Mouse (Mus musculus) hematopoietic stem cell, adult 5-6 weeks (primary cell): ENCODE measurements at regions not wholly inside any gene's neighbourhood (a gene's known extent, or its start where the extent isn't known, plus 50 kb on each side); places are given as distances from the start of the nearest gene placed in this dataset.

ENCODE experiments used
- ATAC-seq, 2 experiments: fragments of 125-278 bp in 1 of 2; replicated peaks in 1 of 2; 2 replicates each; pipeline ENCODE4 v1.8.0; 2016 to 2017; ENCODE audit warnings: inconsistent platforms in 2 of 2, mild to moderate bottlenecking in 2 of 2, moderate number of reproducible peaks in 2 of 2, low read depth in 1 of 2, moderate TSS enrichment in 1 of 2; ENCODE audit not compliant: low FRiP score in 2 of 2, poor library complexity in 2 of 2, severe bottlenecking in 2 of 2, insufficient read depth in 1 of 2, low TSS enrichment in 1 of 2

DNA sequence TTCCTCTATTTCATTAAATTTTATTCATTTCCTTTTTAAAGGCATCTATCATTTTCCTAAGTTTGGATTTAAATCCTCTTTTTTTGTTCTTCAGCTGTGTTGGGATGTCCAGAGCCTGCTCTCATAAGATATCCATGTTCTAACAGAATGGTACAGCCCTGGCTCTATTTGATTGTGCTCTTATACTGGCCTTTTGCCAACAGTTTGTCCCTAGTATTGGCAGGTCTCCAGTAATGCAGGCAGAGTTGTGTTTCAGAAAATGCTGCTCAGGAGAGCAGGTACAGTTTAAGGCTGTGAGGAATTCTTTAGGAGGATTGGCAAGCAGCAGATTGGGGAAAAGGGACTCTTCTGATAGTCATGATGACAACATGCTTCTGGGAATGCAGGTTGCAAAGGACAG is 797.1 kb upstream of the Slit2 start:
- ATAC-seq: no peak

DNA sequence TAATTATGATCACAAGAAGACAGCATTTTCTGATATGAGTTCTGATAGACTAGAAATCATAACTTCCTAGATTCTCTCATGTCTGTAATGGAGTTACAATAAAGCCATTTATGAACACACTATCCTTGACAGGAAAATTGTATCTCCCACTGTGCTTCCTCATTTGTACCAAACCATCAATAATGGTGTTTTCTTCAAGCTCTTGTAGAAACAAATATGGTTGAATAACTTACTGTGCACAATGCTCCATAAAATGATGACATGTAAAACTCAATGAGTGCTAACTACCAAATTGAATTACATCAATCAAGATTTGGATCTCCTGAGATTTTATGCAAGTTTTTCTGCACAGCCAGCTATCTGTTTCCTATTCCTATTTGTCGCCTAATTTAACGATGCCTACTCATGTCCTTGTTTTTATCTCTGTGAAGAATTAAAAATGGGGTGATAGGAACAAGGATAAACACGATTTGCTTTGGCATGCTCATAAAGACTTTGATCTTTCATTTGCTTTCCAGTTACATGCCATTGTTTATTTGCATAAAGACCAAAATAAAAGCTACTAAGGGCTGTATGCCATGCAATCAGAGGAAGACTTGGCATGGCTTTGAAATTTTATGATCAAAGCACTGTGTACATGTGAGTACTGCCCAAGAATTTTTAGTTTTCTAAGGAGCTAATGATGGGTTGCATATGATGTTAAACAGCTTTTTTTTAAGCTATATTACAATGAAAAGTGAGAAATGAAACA is 780.6 kb upstream of the Slit2 start:
- ATAC-seq: no peak

GRCm38 (mm10) chr5:47202915-47203296 is 780.0 kb upstream of the Slit2 start:
- ATAC-seq: no peak

DNA sequence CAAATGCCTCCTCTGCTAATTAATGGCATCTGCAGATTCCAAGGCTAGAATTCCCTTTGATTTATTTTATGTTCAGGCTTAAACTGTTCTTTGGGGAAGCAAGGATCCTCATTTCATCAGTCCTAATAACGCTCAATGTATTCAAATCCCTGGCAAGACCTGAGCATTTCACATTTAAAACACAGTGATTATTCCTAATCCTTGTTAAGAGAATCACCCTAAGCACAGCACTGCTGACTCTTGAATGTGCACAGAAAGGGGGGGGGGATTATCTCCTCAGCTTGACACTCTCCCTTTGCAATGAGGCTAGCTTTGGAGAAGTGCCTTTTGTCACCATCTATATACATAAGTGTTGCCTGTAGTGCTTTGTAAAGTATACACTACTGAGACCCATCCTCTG is 772.4 kb upstream of the Slit2 start:
- ATAC-seq: no peak

DNA sequence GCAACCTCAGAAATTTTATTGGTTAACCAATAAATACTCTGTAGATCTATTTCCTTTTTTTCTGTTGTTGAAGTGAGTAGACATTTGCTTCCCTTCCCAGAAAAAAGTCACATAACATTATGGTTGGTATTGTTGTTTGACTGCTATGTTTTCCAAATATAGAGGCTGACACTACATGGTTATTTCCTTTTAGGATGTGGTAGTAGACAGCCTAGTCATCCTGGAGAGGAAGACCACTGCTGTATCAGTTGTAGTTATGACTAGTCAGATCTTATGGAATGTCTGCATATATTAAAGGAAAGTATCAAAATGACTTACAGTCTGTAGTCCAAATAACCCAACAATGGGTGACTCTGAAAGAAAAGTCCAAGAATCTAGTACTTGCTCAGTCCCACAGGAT is 767.5 kb upstream of the Slit2 start:
- ATAC-seq: no peak

DNA sequence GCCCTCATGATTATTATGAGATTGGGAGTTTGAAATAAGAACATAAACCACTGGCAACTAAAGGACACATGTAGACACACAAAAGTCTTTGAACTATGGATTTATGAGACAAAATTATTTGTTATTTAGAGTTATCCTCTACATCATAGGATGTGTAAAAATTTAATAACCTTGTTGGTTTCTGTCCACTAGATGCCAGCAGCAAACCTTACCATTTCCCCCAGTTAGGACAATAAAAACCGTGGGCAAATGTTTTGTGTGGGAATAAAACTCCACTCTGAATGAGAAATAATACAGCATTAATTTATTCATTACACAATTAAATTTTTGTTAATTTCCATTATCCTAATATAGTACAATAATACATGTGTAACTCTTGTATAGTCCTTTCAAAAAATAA is 757.7 kb upstream of the Slit2 start:
- no peak for ATAC-seq

DNA sequence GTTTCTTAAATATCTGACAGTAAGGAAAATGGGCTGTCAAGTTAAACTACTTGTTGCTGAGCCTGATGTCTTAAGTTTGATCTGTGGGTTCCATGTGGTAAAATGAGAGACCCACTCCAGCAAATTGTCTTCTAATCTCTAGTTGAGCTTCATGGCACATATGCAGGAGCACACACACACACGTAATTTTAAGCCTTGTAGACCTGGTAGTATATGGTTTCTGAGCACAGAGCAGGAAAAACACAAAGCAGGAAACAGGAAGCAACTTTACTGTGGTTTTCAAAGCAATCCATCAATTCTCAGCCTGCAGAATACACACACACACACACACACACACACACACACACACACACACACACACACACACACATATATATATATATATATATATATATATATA is 746.8 kb upstream of the Slit2 start:
- peak in 1 of 2 experiments; percentile 65; a peak in 1 of 4 replicates for ATAC-seq

- no peak for ATAC-seq
These were observed 742.9 kb upstream of the Slit2 start for GRCm38 (mm10) chr5:47240060-47240459.

GRCm38 (mm10) chr5:47240586-47240985 is 742.4 kb upstream of the Slit2 start:
- ATAC-seq: no peak

DNA sequence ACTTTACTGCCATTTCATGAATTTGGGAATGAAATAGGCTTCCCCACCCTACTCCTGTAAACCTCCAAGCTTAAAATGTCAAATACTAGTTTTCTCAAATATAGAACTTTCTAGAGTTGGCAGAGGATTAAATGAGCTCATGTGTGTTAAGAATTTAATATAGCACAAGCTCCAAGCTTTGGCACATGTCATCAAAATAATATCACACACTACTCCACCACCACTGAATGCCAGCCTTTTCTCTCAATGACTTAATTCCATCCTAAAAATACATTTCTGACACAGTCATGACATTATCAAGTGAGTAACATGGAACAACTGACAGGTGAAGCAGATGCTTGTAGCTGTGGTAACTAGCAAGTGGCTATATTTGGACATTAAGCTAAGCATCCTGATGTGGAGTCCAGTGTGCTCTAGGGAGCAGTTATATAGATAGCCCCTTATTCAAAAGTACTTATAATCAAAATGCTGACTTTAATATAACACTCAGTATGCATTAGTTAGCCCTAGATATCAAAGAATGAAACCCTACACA is 728.0 kb upstream of the Slit2 start:
- ATAC-seq: no peak

DNA sequence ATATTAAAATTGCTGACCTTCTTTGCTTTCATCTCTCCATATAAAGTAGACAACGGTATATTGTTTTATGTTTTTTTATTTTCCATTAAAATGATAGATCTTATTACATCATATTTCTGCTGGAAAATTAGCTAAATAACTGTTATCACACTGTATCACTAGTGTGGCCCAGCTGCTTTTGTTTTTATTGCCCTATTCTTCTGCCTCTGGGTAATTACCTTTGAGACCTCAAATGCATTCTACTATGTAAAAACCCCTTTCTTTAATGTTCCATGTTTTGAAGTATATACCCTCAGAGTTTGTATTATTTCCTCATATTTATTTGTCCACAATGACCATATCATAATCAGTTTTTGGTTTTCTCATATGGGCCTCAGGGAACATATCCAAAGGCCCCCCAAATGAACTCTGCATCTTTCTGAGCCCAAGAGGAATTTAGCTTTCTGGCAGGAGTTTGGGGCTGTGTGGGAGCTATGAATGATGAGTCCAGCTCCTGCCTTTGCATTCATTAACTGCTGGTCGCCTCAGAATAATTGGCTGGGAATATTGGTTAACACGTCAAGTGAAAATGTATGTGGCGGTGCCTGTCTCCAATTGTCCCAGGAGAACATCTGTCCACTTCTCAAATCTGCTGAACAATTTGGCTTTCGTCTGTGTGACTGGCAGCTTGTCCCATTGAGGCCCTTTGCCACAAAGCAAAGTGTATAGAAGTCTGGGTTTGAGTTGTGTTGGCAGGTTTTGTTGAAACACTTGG is 721.1 kb upstream of the Slit2 start:
- no peak for ATAC-seq

GRCm38 (mm10) chr5:47272642-47273041 is 710.3 kb upstream of the Slit2 start:
- peak; percentile 39 to 57; a peak in 2 of 4 replicates for ATAC-seq

DNA sequence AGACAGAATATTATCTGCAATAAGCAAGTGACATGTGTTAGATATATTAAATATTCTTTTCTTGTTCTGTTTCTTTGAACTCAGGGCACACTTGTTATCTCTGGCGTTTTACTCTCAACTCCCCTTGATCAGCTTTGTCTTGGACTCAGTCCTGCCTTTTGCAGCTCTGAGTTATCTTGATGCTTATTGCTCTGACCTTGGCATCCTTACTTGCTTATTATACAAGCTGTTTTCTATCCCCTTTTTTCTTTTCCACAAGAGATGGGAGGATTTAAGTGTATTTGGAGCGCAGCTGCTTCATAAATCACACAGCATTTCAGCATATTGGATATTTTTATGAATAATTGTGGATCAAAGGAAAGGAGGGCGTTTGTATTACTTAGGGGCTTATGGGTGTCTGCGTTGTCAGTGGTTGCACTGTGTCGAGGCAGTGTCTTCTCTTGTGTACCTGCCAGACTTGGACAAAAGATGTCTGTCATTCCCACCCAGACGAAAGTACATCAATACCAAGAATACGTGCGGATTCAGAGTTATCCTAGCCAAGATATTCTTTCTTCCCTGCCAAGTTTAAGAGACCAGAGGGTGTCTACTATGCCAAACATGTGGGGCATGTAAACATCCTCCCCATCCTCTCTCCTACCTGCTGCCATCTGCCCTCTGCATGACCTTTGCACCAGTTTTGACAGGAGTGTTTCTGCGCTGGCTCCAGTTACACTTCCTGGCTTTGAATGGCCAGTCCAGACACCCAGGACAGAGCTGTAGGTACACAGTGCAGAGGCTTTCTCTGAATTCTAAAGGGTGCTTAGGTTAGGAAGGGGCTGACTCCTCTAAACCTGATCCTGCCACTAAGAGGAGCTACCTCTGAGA is 709.3 kb upstream of the Slit2 start:
- ATAC-seq: no peak

DNA sequence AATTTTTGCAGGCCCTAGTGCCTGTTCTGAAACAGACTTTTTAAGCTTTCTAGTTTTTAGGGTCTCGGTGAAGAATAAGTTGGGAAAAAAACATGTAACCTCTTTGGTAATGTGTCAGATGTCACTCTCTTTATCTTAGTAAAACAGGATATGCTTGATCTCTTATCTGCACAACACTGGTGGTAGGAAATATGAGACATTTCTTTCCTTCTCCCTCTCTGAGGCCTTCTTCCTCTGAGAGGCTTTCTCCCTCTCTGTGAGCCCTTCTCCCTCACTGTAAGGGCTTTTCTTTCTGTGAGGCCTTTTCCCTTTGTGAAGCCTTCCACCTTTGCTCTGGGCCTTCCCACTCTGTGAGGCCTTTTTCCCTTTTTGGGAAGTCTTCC is 708.7 kb upstream of the Slit2 start:
- peak in 1 of 2 experiments; percentile 46; a peak in 2 of 4 replicates for ATAC-seq

DNA sequence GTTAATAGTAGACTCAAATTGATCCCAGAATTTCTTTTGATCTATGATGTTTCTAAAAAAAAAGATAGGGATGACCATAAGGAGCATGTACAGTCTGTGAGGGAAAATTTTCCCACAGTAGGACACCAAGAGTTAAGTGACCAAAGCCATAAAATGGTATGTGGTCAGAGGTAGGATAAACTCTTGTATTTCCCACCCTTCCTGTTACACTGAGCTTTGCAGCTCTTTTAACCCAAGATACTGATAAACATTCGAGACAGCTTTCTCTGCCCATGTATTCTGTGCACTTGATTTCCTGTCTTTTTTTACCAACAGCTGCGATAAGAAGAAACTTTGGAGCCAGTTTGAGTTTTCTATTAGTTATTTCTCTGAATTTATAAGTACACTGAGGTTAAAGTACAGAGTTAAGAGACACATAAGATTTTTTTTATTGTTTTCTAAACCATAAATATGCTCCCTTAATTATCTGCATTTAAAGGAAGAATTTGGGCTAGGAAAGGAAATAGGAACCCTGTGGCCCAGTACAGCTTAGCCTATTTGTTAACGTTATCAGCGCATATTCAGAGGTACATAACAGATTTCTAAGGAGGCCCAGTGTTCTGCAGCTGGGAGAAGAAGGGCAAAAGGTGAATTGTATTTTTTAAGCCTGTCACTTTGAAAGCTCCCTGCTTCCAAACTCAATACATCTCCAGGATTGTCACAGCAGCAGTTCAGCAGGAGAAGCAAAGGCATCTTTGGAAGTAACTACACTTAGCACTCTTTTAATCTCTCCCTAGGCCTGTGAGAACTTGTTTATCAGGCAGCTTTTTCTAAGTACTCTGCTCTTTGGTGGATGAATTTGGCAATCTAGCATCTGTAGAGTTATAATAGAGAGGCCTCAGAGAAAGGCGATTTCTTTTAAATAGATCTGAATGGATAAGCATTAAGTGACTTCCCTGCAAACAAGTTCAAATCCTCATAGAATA is 706.4 kb upstream of the Slit2 start:
- no peak for ATAC-seq

DNA sequence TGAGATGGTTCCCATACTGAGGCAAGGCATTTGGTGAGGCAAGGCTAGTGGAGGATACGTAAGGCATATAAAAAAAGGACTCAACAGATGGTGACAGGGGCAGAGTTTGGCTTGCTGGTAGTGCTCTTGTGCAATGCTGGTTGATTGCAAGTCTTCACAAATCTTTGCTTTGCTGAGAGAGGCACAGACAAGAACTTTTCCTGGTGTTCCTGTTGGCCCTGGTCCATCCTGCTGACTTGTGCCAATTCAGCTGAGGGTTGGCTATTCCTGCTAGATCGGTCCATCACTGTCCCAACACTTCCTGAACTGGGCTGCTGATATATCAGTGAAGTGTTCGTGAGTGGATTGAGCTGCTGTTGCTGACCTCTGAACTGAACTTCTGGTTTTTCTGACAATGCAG is 703.3 kb upstream of the Slit2 start:
- ATAC-seq: no peak

GRCm38 (mm10) chr5:47299602-47300001 is 683.3 kb upstream of the Slit2 start:
- no peak for ATAC-seq
